Mouse (Mus musculus) ovary, adult 18-20 months (tissue): ENCODE measurements around the gene Itpkb.

Source experiments
- DNase-seq: peaks from one replicate; pipeline ENCODE4 v3.0.0; 2022; ENCODE audit warnings: low spot score, mixed read lengths

Gene Itpkb

DNA sequence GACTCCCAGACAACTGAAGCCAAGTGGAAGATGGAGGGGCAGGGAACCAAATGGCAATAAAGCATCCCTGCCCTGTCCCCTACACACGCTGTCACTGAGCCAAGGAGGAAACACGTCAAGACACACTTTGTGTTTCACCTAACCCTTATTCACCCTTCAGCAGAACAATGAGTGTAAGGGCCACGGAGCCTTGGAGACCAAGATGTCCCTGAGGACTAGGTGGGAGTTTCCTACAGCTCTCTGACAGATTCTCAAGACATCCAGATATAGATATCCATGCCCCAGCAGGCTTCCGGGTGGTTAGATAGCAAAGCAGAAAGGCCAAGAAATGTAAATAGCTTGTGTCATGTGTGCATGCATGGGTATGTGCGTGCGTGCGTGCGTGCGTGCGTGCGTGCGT is 63.6 kb downstream of the Itpkb start:
- DNase-seq = no peak

DNA sequence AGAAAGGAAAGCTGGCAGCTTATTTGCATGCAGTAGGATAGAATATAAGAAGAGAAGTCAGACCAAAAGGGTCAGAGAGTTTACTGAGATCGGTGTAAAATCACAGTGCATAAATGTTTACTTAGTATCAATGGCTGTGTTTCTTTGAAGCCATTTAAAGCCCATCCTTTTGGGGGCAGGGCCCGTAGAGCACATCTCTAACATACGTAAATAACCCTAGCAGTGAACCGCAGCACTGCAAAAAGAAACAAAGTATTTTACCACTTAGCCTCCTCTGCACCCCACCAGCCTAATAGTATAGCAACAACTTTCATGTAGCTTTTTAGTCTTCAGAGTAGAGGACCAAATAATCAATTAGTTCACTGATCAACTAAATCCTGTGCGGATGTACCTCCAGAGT is 67.4 kb downstream of the Itpkb start:
- no peak for DNase-seq

DNA sequence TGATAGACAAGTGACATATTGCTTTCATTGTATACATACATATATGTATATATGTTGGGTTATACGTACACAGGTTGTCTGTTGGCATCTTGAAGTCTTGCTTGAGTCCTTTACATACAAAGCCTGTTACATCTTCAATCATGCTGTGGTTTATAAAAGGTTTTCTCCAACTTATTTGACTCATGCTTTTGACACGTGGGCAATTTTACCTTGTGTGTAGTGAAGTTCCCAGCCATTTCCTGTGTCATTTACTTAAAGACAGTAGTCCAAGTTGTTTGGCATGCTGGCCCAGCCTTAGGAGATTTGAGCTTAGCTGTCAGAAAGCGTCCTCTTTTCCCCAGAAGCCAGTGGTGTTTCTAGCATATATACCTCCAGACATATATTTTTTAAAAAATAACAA is 68.2 kb downstream of the Itpkb start:
- no peak for DNase-seq

DNA sequence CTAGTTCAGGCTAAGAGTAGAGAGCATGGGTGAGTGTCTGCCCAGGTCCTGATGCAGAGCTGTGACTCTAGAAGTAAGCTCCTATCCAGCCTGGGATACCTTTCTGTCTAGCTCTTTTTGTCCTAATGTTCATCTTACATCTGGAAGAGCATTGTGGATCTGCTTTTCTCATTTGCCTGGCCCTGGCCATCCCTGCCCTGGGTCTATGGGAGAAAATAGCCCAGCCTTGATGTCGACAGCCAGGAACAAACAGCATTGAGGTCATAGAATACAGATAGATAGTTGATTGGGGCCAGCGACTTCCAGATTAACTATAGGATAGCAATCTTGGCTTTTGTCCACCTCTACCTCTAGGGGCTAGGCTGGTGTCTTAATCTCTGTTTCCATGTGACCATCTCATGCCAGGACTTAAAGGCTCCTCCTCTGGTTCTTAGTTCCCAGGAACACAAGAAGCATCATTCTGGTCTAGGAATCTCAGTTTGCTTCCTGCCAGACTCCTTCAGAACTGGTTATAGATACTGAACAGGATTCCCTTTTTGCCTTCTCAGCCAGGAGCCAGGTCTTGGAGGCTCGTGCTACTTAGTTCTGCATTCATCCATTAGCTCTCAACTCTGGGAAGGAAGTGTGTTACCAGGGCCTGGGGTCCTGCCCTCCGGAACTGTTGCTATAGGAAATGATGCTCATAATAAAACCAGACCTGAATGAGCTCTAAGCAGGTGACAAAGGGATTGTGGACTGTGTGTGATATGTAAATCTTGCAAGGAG is 70.6 kb downstream of the Itpkb start:
- no peak for DNase-seq

DNA sequence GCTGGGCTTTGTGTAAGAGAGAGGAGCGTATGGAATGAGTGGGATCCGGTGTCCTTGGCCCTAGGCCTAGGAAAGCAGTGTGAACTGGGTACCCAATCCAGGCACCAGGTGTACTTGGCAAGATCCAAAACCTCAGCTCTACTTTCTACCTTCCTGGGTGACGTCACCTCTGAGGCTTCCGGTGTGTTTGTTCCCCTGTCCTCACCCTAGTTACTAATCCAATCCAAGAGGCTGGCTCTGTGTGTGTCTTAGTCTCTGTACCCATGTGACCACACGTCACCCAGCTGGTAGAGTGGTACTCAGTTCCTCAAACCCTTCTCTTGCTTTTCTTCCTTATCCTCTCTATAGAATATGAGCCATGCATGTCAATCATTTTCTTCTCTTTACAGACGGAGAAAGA is 71.4 kb downstream of the Itpkb start:
- no peak for DNase-seq

DNA sequence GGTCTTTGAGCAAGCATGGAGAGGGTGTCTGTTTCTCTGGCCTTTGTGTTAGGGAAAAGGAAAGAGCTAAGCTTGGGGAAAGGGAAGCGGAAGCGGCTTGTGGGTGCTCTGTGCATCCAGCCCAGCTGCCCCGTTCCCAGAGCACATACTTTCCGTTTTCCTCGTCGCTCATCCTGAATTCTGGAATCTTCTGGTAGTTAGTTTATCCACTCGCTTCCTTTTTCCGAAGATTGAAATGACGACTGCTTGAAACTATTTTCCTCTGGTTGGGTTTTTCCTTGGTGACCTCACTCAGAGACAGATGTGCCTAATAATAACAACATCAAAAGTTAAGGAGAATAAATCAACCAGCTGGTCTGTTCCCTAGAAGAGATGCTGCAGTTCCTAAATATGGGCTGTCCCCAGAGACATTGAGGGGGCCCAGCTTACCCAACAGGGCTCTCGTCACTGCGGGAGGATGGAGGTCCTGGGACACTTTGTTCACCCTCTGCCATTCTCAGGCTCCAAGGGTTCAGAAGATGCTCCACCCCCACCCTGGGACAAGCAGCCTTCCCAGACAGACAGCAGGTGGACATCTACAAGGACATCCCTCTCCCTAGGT is 72.3 kb downstream of the Itpkb start:
- no peak for DNase-seq

DNA sequence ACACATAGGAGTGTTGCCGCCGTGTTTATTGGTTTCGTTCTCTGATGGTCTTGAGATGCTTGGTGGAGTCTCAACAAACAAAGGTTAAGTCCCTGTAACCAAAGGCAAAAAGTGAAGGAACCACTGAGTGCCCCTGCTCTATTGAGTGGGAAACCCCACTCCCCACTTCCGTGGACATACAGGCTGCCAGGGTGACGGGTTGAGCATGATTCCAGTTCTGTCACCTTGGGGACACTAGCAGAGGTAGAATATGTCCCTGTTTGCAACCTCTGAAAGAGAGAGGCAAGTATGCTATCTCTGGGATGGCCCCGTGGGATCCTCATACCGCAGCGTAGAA is 73.0 kb downstream of the Itpkb start:
- DNase-seq = no peak

DNA sequence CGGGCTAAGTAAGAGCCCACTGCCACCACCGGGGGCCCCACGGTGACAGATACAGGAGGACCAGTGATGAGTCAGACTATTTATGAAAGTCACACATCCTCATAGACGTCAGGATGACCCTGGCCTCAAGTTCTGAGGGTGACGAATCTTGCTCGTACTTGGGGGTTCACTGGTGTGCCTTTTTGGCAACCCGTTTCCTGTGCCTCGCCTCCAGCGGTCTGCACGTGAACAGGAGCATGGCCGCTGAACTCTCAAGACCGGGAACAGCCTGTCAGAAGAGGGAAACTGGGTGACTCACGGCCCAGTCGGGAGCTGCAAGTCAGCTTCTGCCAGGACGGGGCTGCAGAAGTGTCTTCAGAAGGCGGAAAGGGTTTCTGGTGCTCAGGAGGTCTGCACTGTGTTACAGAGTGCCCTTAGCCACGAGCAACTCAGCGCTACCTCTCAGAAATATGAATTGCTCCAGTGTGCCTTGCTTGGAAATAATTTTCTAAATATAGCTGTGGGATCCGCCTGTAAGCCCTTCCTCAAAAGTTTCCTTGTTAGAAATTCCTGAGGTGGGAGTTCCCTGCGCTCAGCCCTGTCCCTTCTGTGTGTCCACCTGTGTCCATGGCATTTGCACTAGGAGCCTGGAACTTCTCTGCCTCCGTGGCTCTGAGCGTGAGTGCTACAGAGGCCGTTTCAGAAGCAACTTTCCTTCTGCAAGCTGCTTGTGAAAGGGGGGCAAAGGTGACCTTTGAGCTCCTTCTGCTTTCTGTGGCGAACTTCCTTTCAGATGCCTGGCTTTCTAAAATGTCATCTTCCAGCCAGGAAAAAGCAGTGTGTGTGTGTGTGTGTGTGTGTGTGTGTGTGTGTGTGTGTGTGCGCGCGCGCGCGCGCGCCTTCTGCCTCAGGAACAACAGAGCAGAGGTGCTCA is 73.7 kb downstream of the Itpkb start:
- DNase-seq = no peak

DNA sequence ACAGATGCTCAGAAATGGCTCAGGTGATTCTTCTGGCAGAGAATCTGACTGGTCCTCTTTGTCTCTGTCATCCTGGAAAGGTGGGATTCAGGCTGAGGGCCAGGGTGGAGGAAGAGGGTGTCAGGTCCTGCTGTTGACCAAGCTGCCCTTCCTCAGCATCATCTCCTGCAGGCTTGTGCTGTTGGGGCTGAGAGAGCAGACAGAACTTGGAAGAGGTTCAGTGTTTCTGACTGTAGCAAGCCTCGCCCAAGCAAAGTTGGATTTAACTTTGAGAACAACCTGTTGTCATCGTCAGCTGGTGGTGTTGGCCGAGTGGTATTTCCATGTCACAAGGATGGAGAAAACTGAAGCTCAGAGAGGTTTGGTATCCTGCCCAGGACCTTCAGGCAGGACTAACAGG is 74.4 kb downstream of the Itpkb start:
- no peak for DNase-seq

DNA sequence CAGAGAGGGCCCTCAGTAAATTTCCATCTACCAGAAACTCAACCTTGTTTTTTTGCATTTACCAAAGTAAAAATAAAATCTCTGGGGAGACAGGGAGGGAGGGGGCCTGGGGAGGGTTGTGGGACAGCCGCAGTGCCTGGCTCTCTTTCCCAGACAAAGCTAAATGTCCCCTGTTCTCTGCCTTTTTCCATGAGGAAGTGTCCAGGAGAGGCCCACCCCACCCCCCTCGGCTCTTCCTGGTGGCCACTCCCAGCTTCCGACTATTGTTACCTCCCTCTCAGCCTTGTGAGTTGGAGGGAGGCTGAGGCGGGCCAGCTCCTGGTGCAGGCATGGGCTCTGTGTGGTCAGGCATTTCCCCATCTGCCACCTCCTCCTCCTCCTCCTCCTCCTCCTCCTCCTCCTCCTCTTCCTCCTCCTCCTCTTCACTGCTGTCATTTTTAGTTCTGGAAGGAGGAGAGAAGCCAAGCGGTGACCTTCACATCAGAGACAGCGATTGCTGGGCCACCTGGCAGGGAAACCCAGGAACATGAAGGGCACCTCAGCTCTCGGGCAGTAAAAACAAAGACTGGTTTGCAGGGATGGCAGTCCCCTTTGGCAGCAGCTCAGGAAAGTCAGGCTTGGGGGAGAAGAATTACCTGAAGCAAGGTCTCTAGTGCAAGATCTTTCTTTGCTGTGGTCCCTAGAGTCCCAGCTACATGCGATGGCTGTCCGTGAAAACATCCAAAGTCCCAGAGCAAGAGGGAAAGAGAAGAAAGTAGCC is 75.5 kb downstream of the Itpkb start:
- no peak for DNase-seq

DNA sequence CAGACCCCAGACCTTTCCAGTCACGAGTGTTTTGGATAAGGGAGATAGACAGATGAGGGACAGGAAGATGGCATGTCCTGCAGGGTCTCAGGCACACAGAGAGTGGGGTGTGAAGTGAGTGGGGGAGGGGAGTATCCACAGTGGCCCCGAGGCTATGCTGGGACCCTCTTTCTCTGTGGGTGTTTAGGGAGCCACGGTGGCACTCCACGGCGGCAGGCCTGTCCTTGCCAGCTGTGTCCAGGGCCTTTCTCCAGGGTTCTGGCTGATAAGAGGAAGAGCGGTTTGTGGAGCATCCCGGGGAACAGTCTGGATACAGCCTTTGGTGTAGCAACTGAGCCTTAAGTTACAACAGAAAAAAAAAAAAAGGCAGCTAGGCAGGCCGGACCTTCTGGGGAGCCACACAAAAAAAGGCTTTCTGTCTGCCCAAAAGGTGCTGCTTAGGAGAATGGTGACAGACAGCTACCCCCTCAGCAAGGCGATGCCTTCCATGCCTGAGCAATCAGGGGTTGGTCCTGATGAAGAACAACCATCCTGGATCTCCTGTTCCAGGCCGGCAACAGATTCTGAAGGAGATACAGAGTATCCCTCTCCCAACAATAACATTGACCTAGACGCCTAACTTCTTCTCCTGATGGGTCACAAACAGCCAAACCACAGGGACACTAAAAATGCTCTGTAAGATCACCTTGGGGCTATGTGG is 76.2 kb downstream of the Itpkb start:
- DNase-seq = no peak

DNA sequence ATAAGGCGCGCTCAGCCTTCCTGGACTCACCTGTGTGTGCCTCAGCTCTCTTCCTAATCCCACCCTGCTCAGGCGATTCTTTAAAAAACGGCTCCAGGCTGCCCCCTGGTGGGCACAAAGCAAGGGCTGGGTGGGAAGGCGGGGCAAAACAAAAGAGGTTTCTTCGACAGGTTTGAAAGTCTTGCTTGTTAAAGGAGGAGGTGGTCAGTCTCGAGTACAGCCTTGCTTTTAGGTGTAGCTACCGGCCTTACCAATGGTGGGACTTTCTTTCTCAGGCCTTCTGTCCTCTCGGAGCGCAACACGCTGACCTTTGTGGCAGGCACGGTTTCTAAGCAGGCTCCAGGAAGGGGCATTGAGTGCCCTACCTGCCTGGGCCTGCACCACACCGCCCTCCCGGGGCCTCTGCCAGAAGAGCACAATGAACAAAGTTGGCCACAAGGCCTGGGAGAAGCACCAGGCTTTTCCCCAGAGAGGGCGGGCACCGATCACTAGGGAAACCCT is 76.9 kb downstream of the Itpkb start:
- DNase-seq = peak; percentile 59

DNA sequence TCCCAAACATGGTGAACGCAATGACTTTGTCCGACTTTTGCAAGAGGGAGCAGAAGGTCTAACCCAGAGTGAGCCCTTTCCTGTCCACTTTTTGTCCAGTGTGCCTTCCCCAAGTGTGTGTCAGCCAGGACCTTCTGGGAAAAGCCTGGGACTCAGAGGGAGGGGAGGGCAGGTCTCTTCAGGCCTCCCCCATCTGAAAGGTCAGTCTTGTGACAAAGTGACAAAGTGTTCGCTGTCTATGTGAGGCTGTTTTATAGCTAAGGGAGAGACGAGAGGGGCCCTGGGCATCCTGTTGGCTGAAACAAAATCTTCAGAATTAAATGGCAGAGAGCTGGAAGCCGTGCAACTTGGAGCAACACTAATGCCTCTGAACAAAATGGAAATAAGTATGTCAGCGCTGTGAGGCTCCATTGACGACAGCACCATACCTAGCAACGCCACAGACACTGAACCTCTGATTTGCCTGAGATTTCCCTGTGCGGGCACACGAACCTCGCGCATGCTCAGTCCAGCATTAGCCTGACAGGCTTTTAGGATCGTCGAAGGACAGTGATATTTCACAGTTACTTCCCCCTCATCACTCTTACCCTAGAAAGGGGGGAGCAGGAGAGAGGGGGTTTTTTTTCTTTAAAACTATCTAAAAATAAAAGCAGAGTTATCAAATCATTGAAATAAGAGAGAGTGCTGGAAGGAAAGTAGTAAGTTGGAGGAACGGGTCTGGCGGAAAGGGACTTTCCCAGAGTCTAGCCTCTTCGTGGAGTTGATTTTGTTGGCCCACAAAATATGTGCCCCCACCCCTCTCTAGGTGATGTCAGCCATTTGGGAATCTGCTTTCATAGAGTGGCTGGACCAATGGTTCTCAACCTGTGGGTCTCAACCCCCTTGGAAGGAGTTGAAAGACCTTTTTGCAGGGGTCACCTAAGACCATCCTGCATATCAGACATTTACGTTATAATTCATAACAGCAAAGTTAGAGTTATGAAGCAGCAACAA is 77.7 kb downstream of the Itpkb start:
- DNase-seq = no peak

DNA sequence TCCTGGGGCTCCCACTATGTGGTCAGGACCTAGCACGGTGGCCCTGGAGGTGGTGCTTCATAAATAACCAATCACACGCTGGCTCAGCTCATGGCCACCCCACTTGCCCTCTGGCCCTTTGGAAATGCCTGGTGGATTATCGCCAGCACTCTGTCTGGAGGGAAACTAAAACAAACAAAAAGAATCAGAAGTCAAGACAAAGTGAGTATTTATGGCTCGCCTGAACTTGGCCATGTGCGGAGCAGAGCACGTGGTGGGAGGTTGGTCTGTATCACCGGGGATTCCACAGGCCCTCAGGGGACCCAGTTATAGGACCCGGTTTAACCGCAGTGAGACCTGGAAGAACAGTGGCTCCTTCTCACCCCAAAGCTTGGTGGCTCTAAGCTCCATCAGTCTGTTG is 78.5 kb downstream of the Itpkb start:
- DNase-seq = no peak

DNA sequence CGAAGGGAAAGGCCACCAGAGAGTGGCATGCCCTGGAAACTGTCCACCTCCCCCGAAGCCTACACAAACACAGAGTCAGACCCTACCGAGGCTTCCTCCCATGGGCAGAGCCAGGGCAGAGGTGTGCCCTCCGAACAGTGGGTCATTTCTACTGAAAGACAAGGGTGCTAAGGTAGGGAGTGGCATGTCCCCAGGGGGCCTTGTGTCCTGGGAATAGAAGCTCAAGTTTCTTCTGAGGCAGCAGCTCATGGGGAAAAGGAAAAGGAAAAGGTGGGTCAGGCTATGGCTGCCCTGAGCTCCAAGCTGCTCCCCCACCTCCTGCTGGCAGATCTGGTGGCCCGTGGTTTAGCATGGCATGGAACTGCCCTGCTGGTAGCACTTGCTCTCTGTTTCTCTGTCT is 79.5 kb downstream of the Itpkb start:
- DNase-seq = no peak

DNA sequence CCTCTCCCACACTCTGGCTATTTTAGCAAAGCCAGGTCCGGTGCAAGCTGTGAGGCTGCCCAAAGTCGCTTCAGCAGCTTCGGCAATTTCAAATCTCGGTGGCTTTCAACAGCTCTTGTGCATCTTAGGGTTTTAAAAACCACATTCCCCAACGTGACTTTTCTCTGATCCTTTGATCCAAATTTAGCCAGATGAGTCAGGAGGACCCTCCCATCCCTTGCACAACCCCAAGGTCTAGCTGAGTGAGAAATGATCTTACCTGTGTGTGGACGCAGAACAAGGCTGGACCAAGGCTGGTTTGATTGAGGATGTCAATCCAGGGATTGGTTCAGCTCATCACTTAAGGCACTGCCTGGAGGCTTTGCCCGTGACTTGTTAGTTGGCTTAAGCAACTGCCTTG is 80.0 kb downstream of the Itpkb start:
- DNase-seq = no peak

DNA sequence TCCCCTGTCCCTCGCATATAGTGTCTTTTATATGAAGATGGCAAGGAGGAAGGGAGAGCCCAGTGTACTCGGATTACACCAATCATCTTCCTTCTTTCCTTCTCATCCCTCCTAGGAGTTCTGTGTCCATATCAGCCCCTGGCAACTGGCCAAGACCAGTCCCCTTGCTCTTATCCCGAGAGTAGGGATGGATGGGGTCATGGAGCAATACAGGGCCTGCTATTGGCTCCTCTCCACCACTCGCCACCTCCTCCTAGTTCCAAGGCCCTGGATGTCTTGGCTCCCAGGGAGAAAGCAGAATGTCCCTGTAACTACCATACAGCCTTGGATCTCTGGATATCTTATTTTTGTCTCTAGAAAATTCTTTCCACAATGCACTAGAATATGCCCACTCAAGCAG is 84.8 kb downstream of the Itpkb start:
- peak; percentile 69 for DNase-seq

DNA sequence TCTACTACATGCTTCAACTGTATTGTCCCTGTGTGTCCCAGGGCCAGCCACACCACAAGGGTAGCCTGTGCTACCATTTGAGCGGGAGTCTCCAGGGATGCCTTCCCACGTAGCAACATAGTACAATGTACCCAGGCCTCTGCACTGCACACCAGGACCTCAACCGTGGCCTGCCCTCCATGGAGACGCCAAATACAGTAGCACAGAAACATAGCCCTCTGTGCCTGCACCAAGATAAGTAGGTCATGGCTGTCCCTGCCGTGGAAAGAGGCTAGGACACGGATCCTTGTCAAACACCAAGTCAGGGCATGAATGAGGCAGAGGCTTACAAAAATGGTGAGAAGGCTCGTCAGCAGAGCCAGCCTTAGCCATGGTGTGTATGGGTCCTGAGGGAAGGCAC is 85.6 kb downstream of the Itpkb start:
- no peak for DNase-seq

DNA sequence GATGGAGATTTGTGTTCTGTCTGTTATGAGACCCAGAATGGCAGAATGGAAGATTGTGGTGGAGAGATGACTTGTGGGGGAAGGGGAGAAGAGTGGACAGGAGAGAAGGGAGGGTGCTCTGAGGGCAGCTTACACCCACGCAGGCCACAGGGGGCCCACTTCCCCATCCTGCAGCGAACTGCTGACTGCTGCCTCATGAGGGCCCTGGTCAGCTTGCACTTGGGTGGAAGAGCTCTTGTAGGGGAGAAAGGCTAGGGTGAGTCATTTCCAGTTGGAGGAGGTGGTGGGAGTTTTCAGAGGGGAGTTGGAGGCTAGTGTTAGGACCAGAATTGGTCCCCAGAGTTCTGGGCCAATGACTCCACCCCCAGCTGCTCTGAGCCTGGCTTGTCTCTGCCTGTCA is 86.8 kb downstream of the Itpkb start:
- no peak for DNase-seq

DNA sequence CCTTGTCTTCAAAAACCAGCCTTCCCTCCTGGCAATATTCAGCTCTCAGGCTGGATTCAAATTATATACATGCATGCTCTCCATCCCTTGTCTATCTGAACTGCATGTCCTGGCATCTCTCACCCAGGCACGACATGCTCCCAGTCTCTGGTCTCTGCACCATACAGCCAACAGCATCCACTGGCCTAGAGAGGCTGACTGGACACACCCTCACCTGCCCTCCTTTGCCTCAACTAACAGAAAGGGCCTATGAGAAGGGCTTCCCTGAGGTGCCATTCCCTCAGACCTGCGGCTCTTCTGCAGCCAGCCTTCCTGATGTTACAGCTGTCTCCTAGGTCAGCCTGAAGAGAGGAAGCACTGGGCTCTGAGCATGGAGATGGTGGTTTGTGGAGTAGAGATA is 88.8 kb downstream of the Itpkb start:
- DNase-seq = no peak
